Mouse (Mus musculus) stomach, embryonic 14.5 days (tissue): ENCODE measurements around the gene Vrk1. TPM values are rescaled to one million over a fixed set of nuclear protein-coding genes. Genes with fewer than 3 reads are reported as not detected.

Source experiments
- ATAC-seq: fragments of 200-750 bp; cut with Nextera tagmentation; 2 replicates; pipeline ENCODE4 v1.8.0; 2017; ENCODE audit warnings: low read depth, moderate TSS enrichment; ENCODE audit not compliant: insufficient number of reproducible peaks, insufficient read depth, low FRiP score
- H3K27ac ChIP-seq: fragments of 300-500 bp; sonication (generic); 2 replicates; pipeline ENCODE4 v1.5.1; 2014; ENCODE audit warnings: mild to moderate bottlenecking, low read length, moderate library complexity, mixed read lengths
- H3K27me3 ChIP-seq: fragments of 300-500 bp; sonication (generic); 2 replicates; pipeline ENCODE4 v1.6.1; 2014; ENCODE audit warnings: low read length, control low read depth, mixed read lengths; ENCODE audit not compliant: control insufficient read depth, insufficient read depth
- H3K36me3 ChIP-seq: fragments of 300-500 bp; sonication (generic); 2 replicates; pipeline ENCODE4 v1.6.1; 2014; ENCODE audit warnings: mild to moderate bottlenecking, control low read depth, low read length, moderate library complexity, mixed read lengths; ENCODE audit not compliant: control insufficient read depth, insufficient read depth
- H3K4me1 ChIP-seq: fragments of 300-500 bp; sonication (generic); 2 replicates; pipeline ENCODE4 v1.6.1; 2014; ENCODE audit warnings: low read length, control low read depth, mixed read lengths; ENCODE audit not compliant: control insufficient read depth, insufficient read depth
- H3K4me2 ChIP-seq: fragments of 300-500 bp; sonication (generic); replicated peaks from 2 replicates; pipeline ENCODE4 v1.6.1; 2014; ENCODE audit warnings: low read depth, low read length, control low read depth
- H3K4me3 ChIP-seq: fragments of 300-500 bp; sonication (generic); 2 replicates; pipeline ENCODE4 v1.5.1; 2014; ENCODE audit warnings: low read depth, low read length, control low read depth
- H3K9ac ChIP-seq: fragments of 300-500 bp; sonication (generic); replicated peaks from 2 replicates; pipeline ENCODE4 v1.6.1; 2014; ENCODE audit warnings: low read depth, mild to moderate bottlenecking, control low read depth, low read length, moderate library complexity, mixed read lengths
- H3K9me3 ChIP-seq: fragments of 300-500 bp; sonication (generic); 2 replicates; pipeline ENCODE4 v1.6.1; 2016; ENCODE audit warnings: low read depth, low read length, control low read depth; ENCODE audit not compliant: control insufficient read depth
- WGBS: fragments of 180-500 bp; shearing (Covaris S2); extraction: QIAGEN DNeasy Blood & Tissue Kit; methylation state at CpG from one replicate; pipeline ENCODE4 v1.1.7; 2014; 5-methylcytosine and 5-hydroxymethylcytosine counted together
- polyA plus RNA-seq: library from polyadenylated mRNA; unstranded; fragments of >200 nt; fragmentation: Nextera tagmentation; extraction: Ambion mirVana; gene quantifications from 2 replicates; pipeline ENCODE4 v1.2.1, GENCODE M21; 2014

The Vrk1 gene
- 64.4 and 65.4 TPM in 2 replicates for polyA plus RNA-seq

DNA sequence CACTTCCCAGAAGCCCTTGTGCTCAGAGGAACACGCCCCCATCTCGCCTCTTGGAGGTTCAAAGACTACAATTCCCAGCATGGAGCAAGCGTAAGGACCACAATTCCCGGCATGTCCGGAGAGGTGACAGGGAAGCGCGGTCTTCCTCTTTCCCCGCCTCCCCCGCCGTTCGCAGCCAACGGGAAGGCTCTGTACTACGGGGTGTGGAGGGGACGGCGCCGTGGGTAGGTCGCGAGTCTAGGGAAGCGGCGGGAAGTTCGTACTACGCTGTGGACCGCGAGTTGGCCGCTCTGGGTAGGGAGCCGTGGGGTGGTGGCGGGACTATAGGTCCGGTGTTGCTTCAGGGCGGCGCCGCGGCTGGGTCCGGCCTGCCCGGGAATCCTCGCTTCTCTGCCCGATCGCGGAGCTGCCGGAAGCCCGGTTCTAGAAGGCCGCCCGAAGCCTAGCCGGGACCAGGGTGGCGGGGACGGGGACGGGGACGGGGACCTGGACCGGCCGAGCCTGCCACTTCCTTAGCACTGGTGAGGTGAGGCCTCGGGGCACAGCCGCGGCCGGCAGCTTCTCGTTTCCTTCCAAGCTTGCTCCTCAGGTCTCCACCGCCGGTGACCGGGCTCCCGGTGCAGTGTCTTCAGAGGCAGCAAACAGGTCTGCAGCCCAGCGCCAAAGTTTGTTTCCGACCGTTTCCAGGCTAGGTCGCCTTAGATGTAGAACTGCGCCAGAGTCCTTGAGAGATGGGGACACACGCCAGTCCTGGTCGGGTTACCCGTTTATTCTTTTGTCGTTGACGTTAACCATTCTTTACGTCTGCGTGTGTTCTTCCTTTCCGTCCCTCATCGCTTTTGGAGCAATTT, at the start of gene Vrk1:
Vrk1 (plus strand) TSS at position 164 of the 851 bp plus-strand sequence.
- 0 out of 2 replicates have a peak, but pooled peaks cover 5% of the 10 kb centered on the region for H3K4me1 ChIP-seq
- H3K4me2 ChIP-seq = peak within 1 kb of the TSS; percentile 74
- no peaks in the 10 kb centered on the region; the same call in 1 of the 2 replicates for H3K36me3 ChIP-seq
- H3K27ac ChIP-seq = peak within 1 kb of the TSS; percentile 63; the same call in 1 of the 2 replicates
- peak; percentile 100 for ATAC-seq
- no peaks in the 10 kb centered on the region for H3K27me3 ChIP-seq
- H3K9ac ChIP-seq = peak within 1 kb of the TSS; percentile 81
- WGBS = under 1% methylated on average over 72 of the region's 72 CpGs
- H3K9me3 ChIP-seq = no peaks in the 10 kb centered on the region
- H3K4me3 ChIP-seq = peak within 1 kb of the TSS; percentile 97

DNA sequence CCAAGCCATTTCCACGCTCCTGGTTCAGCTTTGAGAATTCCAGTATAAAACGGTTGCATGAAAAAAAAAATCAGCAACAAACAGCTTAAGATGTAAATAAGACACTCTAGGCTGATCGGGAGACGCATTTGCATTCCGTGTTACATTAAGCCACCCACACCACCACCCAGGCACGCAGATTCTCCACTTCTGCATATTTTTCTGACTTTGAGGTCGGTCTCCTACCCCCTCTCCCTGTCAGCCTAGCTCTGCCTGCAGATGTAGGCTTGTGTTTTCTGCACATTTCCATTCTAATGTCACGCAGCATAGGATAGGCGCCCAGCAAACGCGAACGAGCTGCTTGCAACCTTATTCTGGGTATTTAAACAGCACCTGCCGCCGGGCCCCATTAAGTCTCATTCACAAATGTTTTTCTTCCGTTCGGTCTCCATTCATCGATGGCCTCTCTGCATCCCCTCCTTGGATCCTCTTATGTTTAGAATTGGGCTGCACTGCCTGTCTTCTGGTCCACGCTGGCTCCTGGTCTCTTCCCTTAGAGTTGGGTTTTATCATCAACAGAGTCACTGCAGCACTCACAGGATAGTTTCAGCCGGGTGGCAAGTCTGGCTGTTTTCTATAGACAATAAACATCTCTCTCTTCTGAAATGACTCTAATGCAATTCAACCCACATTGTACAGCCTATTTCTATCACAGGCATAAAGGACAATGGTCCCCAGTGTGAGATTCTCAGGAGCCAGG, 49.3 kb upstream of the Vrk1 start:
- Histone ChIP-seq H3K9me3 (no peaks in the 10 kb centered on the region), H3K9ac (no peak overlapping the region), H3K36me3 (no peaks in the 10 kb centered on the region), H3K27me3 (no peaks in the 10 kb centered on the region), H3K4me1 (0 out of 2 replicates have a peak, but pooled peaks cover 4% of the 10 kb centered on the region), H3K4me3 (no peak overlapping the region), H3K27ac (no peak overlapping the region), H3K4me2 (no peak overlapping the region)
- no peak for ATAC-seq
- 16% methylated on average over 19 of the region's 19 CpGs for WGBS

- H3K9ac ChIP-seq = no peak overlapping the region
- H3K4me3 ChIP-seq = 0 out of 2 replicates have a peak overlapping the region, but pooled peaks have one; percentile 14
- H3K36me3 ChIP-seq = no peaks in the 10 kb centered on the region
- ATAC-seq = no peak
- WGBS = 6% methylated on average over 12 of the region's 12 CpGs
- H3K27me3 ChIP-seq = no peaks in the 10 kb centered on the region
- no peaks in the 10 kb centered on the region for H3K9me3 ChIP-seq
- peak overlapping the region; percentile 97; the same call in 1 of the 2 replicates for H3K4me2 ChIP-seq
- H3K27ac ChIP-seq = no peak overlapping the region
- no peaks in the 10 kb centered on the region for H3K4me1 ChIP-seq
Measured at GRCm38 (mm10) chr12:105961667-105962066, 48.4 kb upstream of the Vrk1 start.

- H3K27ac ChIP-seq = no peak overlapping the region
- no peaks in the 10 kb centered on the region for H3K36me3 ChIP-seq
- ATAC-seq = peak; percentile 91
- H3K9me3 ChIP-seq = no peaks in the 10 kb centered on the region
- H3K4me1 ChIP-seq = no peaks in the 10 kb centered on the region
- no peak overlapping the region; the same call in 1 of the 2 replicates for H3K9ac ChIP-seq
- peak overlapping the region; percentile 97 for H3K4me2 ChIP-seq
- peak overlapping the region; percentile 51 for H3K4me3 ChIP-seq
- under 1% methylated on average over 36 of the region's 37 CpGs for WGBS
- H3K27me3 ChIP-seq = no peaks in the 10 kb centered on the region
Measured at GRCm38 (mm10) chr12:105962103-105963011, 47.7 kb upstream of the Vrk1 start.

DNA sequence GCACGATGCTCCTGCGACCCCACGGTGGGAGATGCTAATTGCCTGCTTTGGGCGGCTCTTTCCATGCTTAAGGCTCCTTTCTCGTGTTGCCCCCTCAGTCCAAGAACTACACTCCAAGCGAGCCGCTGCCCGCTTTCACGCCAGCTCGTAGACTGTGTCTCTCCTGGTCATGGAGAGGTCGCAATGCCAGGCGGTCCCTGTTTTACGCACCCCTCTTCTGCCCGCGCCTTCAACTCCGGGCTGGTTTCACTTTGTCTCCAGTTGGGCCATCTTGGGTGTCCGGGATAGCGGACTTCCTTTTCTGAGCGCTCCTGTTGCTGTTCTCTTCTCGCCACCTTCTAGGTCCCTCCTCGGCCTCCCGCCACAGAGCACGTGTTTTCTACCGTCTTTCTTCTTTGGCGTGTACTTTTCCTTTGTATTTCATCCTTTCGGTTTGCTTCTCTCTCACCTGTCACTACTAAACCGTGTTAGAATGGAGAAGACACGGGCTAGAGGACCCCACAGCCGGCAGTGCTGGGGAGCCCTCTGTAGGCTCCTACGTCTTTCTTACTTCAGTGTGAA, 46.9 kb upstream of the Vrk1 start:
- no peaks in the 10 kb centered on the region for H3K27me3 ChIP-seq
- H3K4me3 ChIP-seq = peak overlapping the region; percentile 51
- H3K4me1 ChIP-seq = no peaks in the 10 kb centered on the region
- 6% methylated on average over 30 of the region's 30 CpGs for WGBS
- peak; percentile 30; the same call in 1 of the 2 replicates for ATAC-seq
- no peak overlapping the region; the same call in 1 of the 2 replicates for H3K9ac ChIP-seq
- no peaks in the 10 kb centered on the region for H3K36me3 ChIP-seq
- H3K4me2 ChIP-seq = peak overlapping the region; percentile 97
- H3K27ac ChIP-seq = no peak overlapping the region
- no peaks in the 10 kb centered on the region for H3K9me3 ChIP-seq

DNA sequence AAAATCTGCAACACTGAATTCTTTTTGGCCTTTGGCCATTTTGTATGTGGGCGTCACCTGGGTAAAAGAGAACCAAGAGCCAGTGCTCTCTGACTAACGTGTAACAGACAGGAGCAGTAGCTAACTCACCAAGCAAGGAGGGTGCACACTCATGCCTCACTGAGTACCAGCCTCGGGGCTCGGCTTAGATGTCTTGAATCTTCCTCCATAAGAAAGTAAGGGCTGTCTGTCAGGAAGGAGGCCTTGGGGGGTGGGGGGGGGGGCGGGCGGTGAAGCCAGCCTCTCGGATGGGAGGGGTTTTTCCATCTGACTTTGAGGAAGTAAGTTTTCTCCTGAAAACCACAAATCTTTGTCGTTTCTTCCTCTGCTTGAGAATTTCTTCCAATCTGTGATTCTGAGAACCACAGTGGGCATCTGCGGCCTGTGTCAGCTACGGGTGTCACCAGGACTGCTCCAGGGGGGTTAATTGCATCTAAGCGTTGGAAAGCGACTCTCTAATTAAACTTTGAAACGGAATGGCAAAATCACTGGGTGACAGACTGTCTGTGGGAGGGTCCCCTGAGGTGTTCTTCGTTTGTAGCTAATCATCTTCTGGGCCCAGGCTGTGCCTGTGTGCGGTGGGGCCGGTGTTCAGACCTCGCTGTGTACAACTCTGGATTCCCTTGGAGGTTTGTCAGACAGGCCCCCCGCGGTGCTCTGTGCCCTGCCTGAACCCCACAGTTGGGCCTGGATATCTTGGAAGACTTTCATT, 43.0 kb upstream of the Vrk1 start:
- Histone ChIP-seq H3K4me3 (no peak overlapping the region), H3K27me3 (no peaks in the 10 kb centered on the region), H3K4me2 (no peak overlapping the region), H3K36me3 (no peaks in the 10 kb centered on the region), H3K4me1 (no peaks in the 10 kb centered on the region), H3K27ac (no peak overlapping the region), H3K9ac (no peak overlapping the region), H3K9me3 (no peaks in the 10 kb centered on the region; the same call in 1 of the 2 replicates)
- 57% methylated on average over 18 of the region's 19 CpGs for WGBS
- no peak for ATAC-seq

GRCm38 (mm10) chr12:105967806-105968205, 42.2 kb upstream of the Vrk1 start:
- WGBS = 10% methylated on average over 18 of the region's 18 CpGs
- Histone ChIP-seq H3K9me3 (no peaks in the 10 kb centered on the region; the same call in 1 of the 2 replicates), H3K4me3 (peak overlapping the region; percentile 12; the same call in 1 of the 2 replicates), H3K27ac (no peak overlapping the region), H3K4me2 (peak overlapping the region; percentile 30), H3K27me3 (no peaks in the 10 kb centered on the region), H3K4me1 (no peaks in the 10 kb centered on the region), H3K36me3 (no peaks in the 10 kb centered on the region), H3K9ac (no peak overlapping the region)
- no peak for ATAC-seq
